Mouse (Mus musculus) limb, embryonic 13.5 days (tissue): ENCODE measurements around the gene Sox4. TPM values are rescaled to one million over a fixed set of nuclear protein-coding genes. Genes with fewer than 3 reads are reported as not detected.

Experiments
- ATAC-seq: fragments of 200-750 bp; cut with Nextera tagmentation; 2 replicates; pipeline ENCODE4 v1.8.0; 2017; ENCODE audit warnings: low read depth, moderate number of reproducible peaks, moderate TSS enrichment; ENCODE audit not compliant: low FRiP score
- H3K27ac ChIP-seq: fragments of 300-500 bp; sonication (generic); 2 replicates; pipeline ENCODE4 v1.5.1; 2015; ENCODE audit warnings: inconsistent platforms, mild to moderate bottlenecking, moderate library complexity
- H3K27me3 ChIP-seq: fragments of 300-500 bp; sonication (generic); 2 replicates; pipeline ENCODE4 v1.6.1; 2015; ENCODE audit warnings: mild to moderate bottlenecking, inconsistent platforms
- H3K36me3 ChIP-seq: fragments of 300-500 bp; sonication (generic); 2 replicates; pipeline ENCODE4 v1.6.1; 2015; ENCODE audit warnings: inconsistent platforms, mild to moderate bottlenecking, moderate library complexity
- H3K4me1 ChIP-seq: fragments of 300-500 bp; sonication (generic); 2 replicates; pipeline ENCODE4 v1.6.1; 2015; ENCODE audit warnings: inconsistent platforms
- H3K4me2 ChIP-seq: fragments of 300-500 bp; sonication (generic); replicated peaks from 2 replicates; pipeline ENCODE4 v1.6.1; 2015; ENCODE audit warnings: inconsistent platforms, mild to moderate bottlenecking, moderate library complexity
- H3K4me3 ChIP-seq: fragments of 300-500 bp; sonication (generic); 2 replicates; pipeline ENCODE4 v1.5.1; 2015; ENCODE audit warnings: moderate library complexity, mild to moderate bottlenecking, inconsistent platforms
- H3K9ac ChIP-seq: fragments of 300-500 bp; sonication (generic); 2 replicates; pipeline ENCODE4 v1.6.1; 2015; ENCODE audit warnings: mild to moderate bottlenecking, inconsistent platforms
- H3K9me3 ChIP-seq: fragments of 300-500 bp; sonication (generic); 2 replicates; pipeline ENCODE4 v1.6.1; 2016; ENCODE audit warnings: inconsistent platforms
- WGBS: fragments of 180-500 bp; shearing (Covaris S2); methylation state at CpG from one replicate; pipeline ENCODE4 v1.1.7; 2015; 5-methylcytosine and 5-hydroxymethylcytosine counted together
- polyA plus RNA-seq: library from polyadenylated mRNA; unstranded; fragments of >200 nt; fragmentation: Nextera tagmentation; extraction: Ambion mirVana; gene quantifications from 2 replicates; pipeline ENCODE4 v1.2.1, GENCODE M21; 2015

Sox4 gene
- polyA plus RNA-seq, 1 experiment from 2014 or later: 74.2 TPM

DNA sequence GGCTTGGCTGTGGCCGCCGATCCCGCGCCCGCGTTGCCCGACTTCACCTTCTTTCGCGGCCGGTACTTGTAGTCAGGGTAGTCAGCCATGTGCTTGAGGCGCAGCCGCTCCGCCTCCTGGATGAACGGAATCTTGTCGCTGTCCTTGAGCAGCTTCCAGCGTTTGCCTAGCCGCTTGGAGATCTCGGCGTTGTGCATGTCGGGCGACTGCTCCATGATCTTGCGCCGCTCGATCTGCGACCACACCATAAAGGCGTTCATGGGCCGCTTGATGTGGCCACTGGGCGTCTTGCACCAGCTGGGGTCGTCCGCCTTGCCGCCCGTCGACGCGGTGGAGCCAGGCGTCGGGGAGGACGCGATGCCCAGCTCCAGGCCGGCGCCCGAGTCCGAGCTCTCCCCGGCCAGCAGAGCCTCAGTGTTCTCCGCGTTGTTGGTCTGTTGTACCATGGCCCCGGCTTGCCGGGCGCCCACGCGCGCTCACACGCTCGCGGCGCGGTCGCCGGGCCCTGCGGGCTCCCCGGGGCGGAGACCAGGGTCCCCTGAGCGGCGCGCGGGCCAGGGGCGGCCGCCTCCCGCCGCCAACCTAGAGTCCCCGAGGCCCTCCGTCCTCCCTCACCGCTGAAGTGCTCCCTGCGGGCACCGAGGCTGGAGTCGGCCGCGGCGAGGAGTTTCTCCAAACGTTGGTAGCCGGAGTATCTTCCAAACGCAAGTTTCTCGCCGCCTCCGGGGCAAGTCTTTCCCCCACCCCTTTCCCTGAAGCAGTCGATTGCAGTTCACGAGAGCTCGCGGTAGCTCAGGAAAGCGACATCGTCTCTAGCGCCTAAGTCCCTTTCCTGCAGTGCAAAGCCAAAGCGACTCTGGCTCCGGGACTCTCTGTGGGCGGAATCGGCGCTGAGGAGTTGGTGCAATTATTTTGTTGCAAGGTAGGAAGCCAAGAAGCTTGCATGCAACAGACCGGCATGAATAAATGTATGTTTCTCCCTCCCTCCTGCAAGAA, 639 bp downstream of the Sox4 start:
- H3K36me3 ChIP-seq: peaks cover 13% of the 10 kb centered on the region
- under 1% methylated on average over 98 of the region's 98 CpGs for WGBS
- peaks cover 21% of the 10 kb centered on the region for H3K4me1 ChIP-seq
- no peaks in the 10 kb centered on the region for H3K9me3 ChIP-seq
- peak overlapping the region; percentile 100 for H3K27ac ChIP-seq
- peak overlapping the region; percentile 99 for H3K4me3 ChIP-seq
- H3K4me2 ChIP-seq: peak overlapping the region; percentile 60
- peak overlapping the region; percentile 100 for H3K9ac ChIP-seq
- peak; percentile 42 for ATAC-seq
- H3K27me3 ChIP-seq: no peaks in the 10 kb centered on the region

DNA sequence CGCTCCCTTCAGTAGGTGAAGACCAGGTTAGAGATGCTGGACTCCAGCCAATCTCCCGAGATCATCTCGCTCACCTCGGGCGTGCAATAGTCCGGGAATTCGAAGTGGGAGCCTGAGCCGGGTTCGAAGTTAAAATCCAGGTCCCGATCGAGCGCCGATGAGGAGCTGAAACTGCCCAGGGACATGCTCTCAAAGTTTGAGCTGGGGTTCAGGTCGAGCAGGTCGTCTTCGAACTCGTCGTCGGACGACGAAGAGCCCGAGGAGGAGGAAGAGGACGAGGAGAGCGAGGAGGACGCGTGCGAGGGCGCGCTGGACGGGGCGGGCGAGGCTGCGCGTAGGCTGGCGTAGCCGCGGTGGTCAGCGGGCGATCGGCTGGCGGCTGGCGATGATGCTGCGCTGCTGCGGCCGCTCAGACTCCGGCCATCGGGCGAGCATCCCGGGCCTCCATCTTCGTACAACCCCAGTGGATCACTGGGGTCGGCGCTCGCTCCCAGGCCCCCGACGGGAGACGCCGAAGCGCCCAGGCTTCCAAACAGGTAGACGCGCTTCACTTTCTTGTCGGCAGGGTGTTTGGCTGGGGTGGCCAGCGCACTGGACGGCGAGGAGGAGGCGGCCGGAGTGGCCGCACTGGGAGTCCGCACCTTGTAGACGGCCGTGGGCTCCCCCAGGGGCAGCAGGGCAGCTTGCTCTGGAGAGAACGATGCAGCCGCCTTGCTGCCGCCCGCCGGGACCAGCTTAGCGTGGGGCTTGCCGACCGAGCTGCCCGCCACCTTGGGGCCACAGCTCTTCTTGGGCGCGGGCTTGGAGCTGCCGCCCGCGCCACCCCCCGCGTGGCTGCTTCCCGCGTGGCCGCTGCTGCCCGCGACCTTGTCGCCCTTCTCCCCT, 1.6 kb downstream of the Sox4 start:
- no peak for ATAC-seq
- peaks cover 16% of the 10 kb centered on the region for H3K4me1 ChIP-seq
- peak overlapping the region; percentile 99 for H3K4me3 ChIP-seq
- no peaks in the 10 kb centered on the region for H3K9me3 ChIP-seq
- WGBS: under 1% methylated on average over 92 of the region's 92 CpGs
- peak overlapping the region; percentile 60 for H3K4me2 ChIP-seq
- peaks cover 15% of the 10 kb centered on the region for H3K36me3 ChIP-seq
- H3K27ac ChIP-seq: peak overlapping the region; percentile 100
- H3K27me3 ChIP-seq: no peaks in the 10 kb centered on the region
- peak overlapping the region; percentile 100 for H3K9ac ChIP-seq

DNA sequence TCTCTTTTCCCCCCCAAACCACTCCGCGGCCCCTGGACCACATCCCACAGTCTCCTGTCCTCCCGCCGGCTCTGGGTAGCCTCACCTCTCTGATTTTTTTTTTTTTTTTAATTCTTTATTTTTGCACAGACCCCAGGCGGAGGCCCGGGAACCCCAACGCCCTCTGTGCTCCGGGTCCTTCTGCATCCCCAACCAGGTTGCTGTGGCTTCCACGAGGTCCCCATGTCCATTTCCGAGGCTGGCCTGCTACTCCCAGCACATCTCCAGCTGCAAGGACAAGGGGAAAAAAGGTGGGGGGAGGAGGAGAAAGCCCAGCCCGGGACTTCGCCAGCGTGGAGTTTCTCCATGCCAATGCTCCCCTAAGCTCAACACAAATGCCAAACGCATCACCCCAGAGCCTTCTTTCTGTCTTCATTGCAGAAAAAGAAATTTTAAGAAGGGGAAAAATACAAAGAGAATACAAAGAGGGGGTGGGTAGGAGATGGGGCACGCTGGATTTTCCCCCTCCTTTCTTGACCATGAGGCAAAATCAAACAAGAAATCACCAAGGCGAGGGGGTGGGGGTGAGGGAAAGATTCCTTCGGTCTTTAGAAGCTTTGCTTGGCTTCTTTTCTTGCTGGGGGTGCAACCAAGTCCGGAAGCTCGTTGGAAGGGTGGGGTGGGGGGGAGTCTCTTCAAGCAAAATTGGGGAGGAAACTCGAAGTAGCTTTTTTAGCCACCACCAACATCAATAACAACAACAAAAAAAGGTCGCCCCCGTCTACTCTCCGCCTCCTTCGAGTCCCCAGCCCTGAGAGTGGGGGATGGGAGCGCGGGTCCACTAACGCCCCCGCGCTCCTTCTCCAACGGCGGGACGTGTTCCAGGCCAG, 2.7 kb downstream of the Sox4 start:
- 0 out of 2 replicates have a peak, but pooled peaks have one; percentile 6 for ATAC-seq
- under 1% methylated on average over 32 of the region's 32 CpGs for WGBS

DNA sequence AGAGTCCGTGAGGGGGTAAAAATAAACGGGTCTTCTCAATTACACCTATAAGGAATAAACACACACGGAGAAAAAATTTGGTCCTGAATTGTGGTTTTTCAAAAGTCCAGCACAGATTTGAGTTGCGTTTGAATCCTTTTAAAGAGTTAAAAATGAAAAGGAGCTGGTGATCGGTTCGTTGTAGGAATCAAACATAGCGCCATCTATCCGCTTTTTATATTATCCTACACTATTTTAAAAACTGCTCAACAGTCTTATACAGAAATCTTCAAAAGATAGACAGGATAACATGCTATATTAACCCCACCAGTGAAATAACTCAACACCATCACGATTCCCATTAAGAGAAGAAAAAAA, 3.3 kb downstream of the Sox4 start:
- Histone ChIP-seq H3K27ac (peak overlapping the region; percentile 100), H3K27me3 (no peaks in the 10 kb centered on the region), H3K9me3 (no peaks in the 10 kb centered on the region; the same call in 1 of the 2 replicates), H3K36me3 (peaks cover 21% of the 10 kb centered on the region), H3K4me2 (peak overlapping the region; percentile 60), H3K4me3 (peak overlapping the region; percentile 99), H3K4me1 (peaks cover 16% of the 10 kb centered on the region), H3K9ac (peak overlapping the region; percentile 100)
- ATAC-seq: no peak
- WGBS: 0% methylated on average over 9 of the region's 9 CpGs

More for the DNA sequence above, 2.7 kb downstream of the Sox4 start:
- Histone ChIP-seq H3K9me3 (no peaks in the 10 kb centered on the region; the same call in 1 of the 2 replicates), H3K27ac (peak overlapping the region; percentile 100), H3K4me2 (peak overlapping the region; percentile 60), H3K4me3 (peak overlapping the region; percentile 99), H3K9ac (peak overlapping the region; percentile 100), H3K27me3 (no peaks in the 10 kb centered on the region), H3K4me1 (peaks cover 16% of the 10 kb centered on the region), H3K36me3 (peaks cover 15% of the 10 kb centered on the region)

DNA sequence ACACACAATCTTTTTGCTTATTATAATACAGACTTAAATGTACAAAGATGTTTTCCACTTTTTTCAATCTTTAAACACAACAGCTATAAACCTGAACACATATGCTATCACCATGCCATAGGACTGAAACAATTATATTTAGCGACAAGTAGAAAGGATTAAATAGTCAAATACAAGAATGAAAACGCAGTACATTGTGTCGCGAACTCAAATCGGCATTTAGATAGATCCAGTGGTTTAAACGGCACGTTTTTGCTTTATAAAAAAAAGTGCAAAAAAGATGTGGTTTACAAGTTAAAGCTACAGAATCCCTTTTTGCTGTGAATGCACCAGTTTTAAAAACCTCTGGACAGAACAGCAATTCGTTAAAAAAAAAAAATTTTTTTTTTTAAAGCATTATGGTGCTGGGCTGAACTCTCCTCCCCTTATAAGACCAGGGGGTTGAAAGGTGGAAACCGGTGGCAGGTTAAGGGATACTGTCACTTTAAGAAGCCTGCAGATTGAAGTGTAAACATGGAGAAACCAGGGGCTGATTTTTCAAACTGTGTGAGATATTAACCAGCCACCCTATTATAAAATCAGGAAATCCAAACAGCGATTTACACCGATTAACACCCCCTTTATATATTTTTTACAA, 4.1 kb downstream of the Sox4 start:
- no peaks in the 10 kb centered on the region for H3K27me3 ChIP-seq
- peaks cover 12% of the 10 kb centered on the region for H3K4me1 ChIP-seq
- ATAC-seq: no peak
- H3K36me3 ChIP-seq: peaks cover 21% of the 10 kb centered on the region
- 3% methylated on average over 11 of the region's 11 CpGs for WGBS
- no peaks in the 10 kb centered on the region; the same call in 1 of the 2 replicates for H3K9me3 ChIP-seq
- peak overlapping the region; percentile 33; the same call in 1 of the 2 replicates for H3K27ac ChIP-seq
- H3K4me3 ChIP-seq: peak overlapping the region; percentile 99
- H3K4me2 ChIP-seq: peak overlapping the region; percentile 71
- H3K9ac ChIP-seq: peak overlapping the region; percentile 72

DNA sequence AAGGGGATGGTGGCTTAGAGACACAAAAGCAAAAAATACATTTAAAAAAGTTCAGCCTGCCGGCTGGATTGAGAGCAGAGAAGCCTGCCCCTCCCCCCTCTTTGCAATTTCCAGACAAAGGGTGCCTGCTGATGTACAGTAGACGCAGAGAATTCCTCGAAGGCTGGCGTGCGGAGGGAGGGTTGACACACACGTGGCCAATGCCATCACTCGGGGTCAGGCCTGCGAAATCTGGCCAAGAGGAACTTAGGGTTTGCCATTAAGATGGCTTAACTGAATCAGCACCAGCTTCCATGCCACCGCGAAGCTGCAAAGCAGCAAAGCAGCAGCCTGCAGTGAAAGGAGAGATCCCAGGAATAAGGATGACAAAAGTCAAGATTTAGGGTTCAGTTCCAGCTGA, 5.0 kb downstream of the Sox4 start:
- no peak for ATAC-seq
- Histone ChIP-seq H3K36me3 (peaks cover 21% of the 10 kb centered on the region), H3K9me3 (no peaks in the 10 kb centered on the region; the same call in 1 of the 2 replicates), H3K9ac (peak overlapping the region; percentile 68), H3K27me3 (no peaks in the 10 kb centered on the region), H3K4me1 (peaks cover 12% of the 10 kb centered on the region), H3K27ac (peak overlapping the region; percentile 65; the same call in 1 of the 2 replicates), H3K4me3 (peak overlapping the region; percentile 99), H3K4me2 (peak overlapping the region; percentile 71)
- 4% methylated on average over 10 of the region's 10 CpGs for WGBS

DNA sequence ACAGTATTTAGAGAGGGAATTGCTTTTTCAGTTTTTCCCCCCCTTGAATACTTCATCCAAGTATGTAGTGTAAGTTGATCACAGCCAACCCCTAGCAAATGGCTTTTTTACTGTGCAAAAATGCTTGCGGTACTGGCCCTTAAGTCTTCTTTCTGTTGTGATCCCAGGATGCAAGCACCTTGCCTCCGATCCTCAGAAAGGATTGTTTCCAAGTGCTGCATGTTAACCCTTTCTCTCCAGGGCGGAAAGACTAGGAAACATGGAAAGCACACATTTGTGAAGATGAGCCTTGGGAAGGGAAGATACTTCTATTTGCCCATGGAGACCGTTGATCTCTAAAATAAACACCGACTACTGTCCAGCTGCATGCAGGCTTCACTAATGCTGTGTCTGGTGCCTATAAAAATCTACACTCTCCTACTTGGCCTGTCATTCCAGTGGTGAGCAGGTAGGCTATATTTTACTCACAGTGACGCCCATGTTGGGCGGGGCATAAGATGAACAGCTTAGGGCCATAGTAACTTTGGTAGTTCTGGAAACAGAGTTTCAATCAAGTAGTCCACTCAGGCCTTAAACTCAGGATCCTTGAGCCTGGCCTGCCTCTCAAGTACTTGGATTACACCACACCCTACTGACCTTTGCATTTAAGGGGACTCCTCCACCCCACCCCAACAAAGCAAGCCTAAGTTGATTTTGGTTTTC, 5.6 kb downstream of the Sox4 start:
- Histone ChIP-seq H3K4me1 (peaks cover 12% of the 10 kb centered on the region), H3K36me3 (peaks cover 21% of the 10 kb centered on the region), H3K4me3 (peak overlapping the region; percentile 99), H3K27ac (peak overlapping the region; percentile 65; the same call in 1 of the 2 replicates), H3K27me3 (no peaks in the 10 kb centered on the region), H3K4me2 (peak overlapping the region; percentile 71), H3K9me3 (no peaks in the 10 kb centered on the region; the same call in 1 of the 2 replicates), H3K9ac (peak overlapping the region; percentile 68; the same call in 1 of the 2 replicates)
- 19% methylated on average over 7 of the region's 7 CpGs for WGBS
- ATAC-seq: no peak

DNA sequence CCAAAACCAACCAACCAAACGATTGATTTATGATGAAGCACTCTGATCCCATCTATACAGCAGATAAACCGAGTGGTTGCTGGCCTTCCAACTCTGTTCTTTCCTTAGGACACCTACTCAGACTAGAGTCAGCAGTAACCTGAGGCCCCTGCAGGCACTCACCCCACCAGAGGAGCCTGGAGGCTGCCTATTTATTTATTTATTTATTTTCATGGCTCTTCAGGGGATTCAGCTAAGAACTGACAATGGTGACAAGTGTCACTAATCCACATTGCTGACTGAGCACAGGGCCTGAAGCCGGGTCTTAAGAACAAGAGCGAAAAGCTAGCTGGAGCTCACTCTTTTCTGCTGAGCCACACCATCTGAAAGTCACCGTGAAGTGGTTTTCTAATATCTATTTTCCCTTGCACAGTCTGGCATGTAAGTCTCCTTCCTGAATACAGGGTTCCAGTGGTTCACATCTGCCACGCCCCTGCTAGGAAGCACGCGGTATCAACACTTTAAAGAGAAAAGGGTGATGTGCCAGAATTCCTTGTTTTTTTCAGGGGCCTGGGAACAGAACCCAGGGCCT, 6.9 kb downstream of the Sox4 start:
- Histone ChIP-seq H3K27me3 (no peaks in the 10 kb centered on the region), H3K4me2 (no peak overlapping the region), H3K36me3 (peaks cover 16% of the 10 kb centered on the region), H3K27ac (no peak overlapping the region), H3K4me1 (peaks cover 19% of the 10 kb centered on the region), H3K9ac (no peak overlapping the region), H3K4me3 (no peak overlapping the region), H3K9me3 (no peaks in the 10 kb centered on the region; the same call in 1 of the 2 replicates)
- no peak for ATAC-seq
- WGBS: 47% methylated on average over 8 of the region's 8 CpGs

DNA sequence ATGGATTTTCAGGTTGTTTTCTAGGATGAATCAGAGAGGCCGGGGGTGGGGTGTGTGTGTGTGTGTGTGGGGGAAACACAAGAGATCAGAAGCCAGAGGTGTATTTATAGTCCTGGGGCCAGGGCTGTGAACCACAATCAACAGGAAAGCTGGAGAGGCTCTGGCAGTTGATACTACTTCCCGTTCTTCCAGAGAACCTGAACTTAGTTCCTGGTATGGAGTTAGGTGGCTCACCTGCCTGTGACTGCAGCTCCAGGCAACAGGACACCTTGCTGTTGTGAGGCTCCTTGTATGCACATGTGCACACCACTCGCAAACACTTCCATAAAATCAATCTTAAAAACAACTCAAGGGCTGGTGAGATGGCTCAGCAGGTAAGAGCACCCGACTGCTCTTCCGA, 7.8 kb downstream of the Sox4 start:
- peaks cover 16% of the 10 kb centered on the region for H3K36me3 ChIP-seq
- no peak overlapping the region for H3K4me2 ChIP-seq
- H3K27me3 ChIP-seq: no peaks in the 10 kb centered on the region
- peaks cover 19% of the 10 kb centered on the region for H3K4me1 ChIP-seq
- ATAC-seq: no peak
- H3K27ac ChIP-seq: no peak overlapping the region
- H3K9me3 ChIP-seq: no peaks in the 10 kb centered on the region; the same call in 1 of the 2 replicates
- no peak overlapping the region for H3K4me3 ChIP-seq
- H3K9ac ChIP-seq: no peak overlapping the region
- 86% methylated on average over 5 of the region's 5 CpGs for WGBS

DNA sequence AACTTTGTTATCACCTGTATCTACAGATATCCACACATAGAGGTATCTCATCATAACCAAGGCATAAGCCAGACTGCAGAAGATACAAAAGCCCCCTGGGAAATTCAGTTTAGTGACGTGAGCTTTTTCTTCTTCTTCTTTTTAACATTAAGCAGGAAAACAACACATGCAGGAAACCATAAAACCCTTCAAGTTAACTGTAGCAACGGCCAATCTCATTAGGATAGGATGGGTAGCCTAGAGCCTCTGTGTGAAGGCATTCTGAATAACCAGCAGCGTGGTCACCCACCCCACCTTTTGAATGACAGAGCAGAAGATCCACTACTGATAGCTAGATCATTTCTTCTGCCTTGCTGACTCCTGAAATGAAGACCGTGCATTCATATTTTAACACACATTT, 10.6 kb downstream of the Sox4 start:
- Histone ChIP-seq H3K27me3 (no peaks in the 10 kb centered on the region), H3K9me3 (no peaks in the 10 kb centered on the region; the same call in 1 of the 2 replicates), H3K4me1 (peaks cover 11% of the 10 kb centered on the region), H3K4me3 (no peak overlapping the region), H3K9ac (no peak overlapping the region), H3K36me3 (peaks cover 8% of the 10 kb centered on the region), H3K4me2 (no peak overlapping the region), H3K27ac (no peak overlapping the region)
- ATAC-seq: no peak
- WGBS: 59% methylated on average over 4 of the region's 4 CpGs
